Mouse (Mus musculus): ENCODE data around the gene Gm5725.
"Not testable (repeated sequence)": the region's sequence is repeated elsewhere in the genome, so short reads cannot be mapped to it uniquely, and the experiment has no call there.

The Gm5725 gene

GRCm38 (mm10) chr7:21844167-21844566 lies at the start of gene Gm5725:
Gene Gm5725, minus strand, starts transcription at chr7:21844267.
- DNase-seq (ENCODE audit: low read depth, low spot score): not testable (repeated sequence)

- DNase-seq (ENCODE audit: low read depth, low spot score): not testable (repeated sequence)
These were observed 12.0 kb downstream of the Gm5725 start, which contains the start of gene Vmn1r135 for GRCm38 (mm10) chr7:21832051-21832450. Gene Vmn1r135, plus strand, starts transcription at chr7:21832351.

GRCm38 (mm10) chr7:21796628-21797027 lies 47.4 kb downstream of the Gm5725 start, which contains the start of gene Gm4177:
Gene Gm4177, minus strand, starts transcription at chr7:21796728.
- DNase-seq (ENCODE audit: low read depth, low spot score): not testable (repeated sequence)
